Mouse (Mus musculus) kidney, postnatal 14 days (tissue): Measurements from ENCODE around the gene Foxp3.

Source experiments
- DNase-seq: peaks from one replicate; pipeline ENCODE4 v3.0.0; 2022; ENCODE audit warnings: mixed read lengths

Foxp3 gene

DNA sequence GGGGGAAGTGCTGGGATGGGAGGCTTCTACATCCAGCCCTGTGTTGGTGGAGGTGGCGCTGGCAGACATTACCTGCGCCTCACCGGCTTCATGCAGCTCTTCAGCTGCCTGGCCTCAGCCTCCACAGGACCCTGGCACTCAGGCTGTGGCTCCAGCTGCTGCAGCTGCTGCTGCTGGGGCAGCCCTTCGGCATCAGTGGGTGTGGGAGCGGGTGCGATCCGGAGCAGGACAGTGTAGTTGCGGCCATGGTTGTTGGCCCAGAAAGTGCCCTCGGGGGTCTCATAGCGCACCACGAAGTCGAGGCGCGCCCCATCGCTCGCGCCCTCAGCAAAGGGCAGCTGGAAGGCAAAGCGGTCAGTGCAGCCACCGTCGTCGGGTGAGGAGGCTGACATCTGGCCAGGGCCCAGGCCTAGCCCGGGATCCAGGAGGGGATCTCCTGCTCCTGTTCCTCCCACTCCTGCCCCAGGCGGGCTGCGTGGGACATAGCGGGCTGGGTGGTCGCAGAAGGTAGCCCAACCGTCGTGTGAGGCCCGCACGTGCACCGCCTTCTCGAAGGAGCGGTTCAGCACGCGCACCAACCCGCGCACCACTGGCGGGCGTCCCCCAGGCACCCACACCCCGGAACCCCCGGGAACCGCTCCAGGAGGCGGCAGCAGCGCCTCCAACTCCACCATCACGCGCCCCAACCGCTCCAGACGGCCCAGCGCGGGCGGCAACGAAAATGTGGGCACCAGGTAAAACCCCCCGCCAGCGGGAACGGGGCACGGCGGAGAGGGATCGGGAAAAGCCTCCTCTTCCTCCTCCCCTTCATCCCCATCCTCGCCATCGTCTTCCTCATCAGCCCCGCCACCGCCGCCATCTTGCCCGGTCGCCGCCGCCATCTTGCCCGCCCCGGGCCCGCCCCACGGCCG, at the start of gene Foxp3:
TSS of gene Foxp3 (plus strand) at position 469 of the 911 bp plus-strand sequence.
- DNase-seq, result peak; percentile 2

- no peak for DNase-seq
These were observed 48.5 kb upstream of the Foxp3 start for GRCm38 (mm10) chrX:7524961-7525360.

GRCm38 (mm10) chrX:7553474-7553873, 20.0 kb upstream of the Foxp3 start:
- DNase-seq, result no peak

DNA sequence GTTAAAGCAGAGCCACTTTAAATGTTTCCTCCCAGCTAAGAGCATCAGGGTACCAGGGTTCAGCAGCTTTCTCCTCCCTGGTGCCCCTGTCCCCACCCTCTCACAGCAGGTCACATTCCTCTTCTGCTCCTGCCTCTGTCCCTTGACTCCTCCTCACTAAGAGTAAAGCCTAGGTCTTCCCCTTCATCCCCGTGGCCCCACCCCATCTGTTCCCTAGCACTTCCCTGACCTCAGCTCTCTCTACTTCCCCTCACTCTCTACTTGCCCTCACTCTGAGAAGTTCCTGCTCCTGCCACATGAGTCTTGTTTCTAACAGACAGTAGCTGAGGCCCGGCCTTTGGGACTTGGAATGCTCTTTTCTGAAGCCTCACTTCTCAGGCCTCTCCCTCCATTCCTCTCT, 10.4 kb upstream of the Foxp3 start:
- no peak for DNase-seq

DNA sequence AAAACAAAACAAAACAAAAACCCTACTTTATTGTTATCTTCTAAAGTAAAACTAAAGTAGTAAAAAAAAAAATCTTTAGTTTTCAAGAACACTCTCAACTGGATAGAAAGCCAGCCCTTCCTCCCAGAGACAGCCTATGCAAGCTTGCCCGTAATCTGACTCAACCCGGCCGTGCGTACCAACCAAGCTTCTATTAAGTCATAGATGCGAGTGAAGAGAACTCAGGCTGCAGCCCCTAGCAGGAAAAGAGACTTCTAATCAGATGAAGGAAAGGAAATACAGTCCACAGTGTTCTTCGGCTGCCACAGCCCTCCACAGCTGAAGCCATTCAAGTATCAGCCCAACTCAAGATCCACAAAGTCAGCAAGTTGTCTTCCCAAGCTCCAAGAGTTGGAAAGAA, 7.1 kb upstream of the Foxp3 start:
- no peak for DNase-seq

- no peak for DNase-seq
These were observed 6.0 kb upstream of the Foxp3 start for GRCm38 (mm10) chrX:7567491-7567890.

DNA sequence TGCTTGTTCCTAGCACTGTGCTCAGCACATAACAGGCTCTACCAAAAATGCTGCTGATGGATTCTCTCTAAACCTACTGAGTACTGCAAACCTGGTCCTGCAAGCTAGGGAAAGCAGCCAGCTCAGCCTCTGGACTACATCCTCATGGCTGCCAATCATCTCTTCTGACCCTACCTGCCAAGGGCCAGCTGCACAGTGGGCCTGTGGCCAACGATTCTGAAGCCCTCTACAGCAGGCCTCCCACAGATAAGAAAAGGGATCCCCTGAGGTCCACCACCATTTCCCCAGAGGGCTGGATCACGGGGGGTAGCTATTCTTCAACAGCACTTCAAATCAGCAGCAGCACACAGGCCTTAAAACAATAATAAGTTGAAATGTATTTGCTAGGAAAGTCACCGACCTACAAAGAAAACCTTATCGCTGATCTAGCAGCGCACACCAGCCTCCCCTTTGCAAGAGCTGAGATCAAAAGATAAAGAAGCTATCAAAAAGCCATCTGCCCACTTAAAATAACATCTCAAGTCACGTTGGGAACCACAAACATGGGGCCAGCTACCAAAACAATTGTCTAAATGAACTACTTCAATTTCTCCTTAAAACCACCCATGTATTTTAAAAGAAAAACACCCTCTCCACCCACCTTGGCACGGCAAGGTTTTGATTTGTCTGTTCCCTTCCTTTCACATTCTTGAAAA, 2.8 kb upstream of the Foxp3 start:
- no peak for DNase-seq

DNA sequence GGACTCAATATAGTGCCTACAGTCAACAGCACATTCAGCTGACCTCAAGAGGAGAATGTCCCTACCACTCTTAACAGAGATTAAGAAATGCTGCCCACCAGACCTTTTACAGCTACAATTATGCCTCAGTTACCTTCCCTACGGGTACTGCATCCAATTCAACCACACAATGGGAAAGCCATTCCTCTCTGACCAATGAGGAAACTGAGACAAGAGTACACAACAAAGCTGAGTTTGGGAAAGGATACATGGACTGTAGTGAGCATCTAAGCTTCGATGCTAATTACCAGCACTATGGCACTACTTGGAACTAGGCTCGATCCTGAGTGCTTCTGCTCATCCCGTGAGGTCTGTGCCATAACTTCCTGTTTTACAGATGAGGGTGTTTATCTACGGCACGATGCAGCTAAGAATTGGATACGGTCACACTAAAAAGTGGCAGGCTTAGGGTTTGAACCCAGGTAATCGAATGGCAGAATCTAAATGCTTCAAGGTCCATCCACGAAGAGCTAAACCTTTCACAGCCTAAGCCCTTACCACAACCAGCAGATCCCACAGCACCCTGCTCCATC, 1.8 kb upstream of the Foxp3 start:
- no peak for DNase-seq

DNA sequence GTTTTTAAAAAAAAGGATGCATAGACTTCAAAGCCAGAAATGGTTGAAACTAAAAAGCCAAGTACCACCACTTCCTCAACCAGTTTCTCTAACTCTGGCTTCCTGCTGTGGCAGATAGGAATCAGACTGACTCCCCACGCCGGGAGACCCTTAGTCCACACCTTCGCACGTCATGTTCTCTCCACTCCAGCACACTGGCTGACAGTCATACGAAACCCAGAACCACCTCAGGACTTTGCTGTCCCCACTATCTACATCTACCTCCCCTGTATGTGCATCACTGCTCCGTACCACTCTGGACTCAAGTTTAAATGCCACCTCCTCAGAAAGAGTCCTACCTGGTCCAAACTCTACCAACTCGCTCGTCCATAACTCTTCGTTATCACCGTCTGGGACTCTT, 978 bp upstream of the Foxp3 start:
- no peak for DNase-seq

DNA sequence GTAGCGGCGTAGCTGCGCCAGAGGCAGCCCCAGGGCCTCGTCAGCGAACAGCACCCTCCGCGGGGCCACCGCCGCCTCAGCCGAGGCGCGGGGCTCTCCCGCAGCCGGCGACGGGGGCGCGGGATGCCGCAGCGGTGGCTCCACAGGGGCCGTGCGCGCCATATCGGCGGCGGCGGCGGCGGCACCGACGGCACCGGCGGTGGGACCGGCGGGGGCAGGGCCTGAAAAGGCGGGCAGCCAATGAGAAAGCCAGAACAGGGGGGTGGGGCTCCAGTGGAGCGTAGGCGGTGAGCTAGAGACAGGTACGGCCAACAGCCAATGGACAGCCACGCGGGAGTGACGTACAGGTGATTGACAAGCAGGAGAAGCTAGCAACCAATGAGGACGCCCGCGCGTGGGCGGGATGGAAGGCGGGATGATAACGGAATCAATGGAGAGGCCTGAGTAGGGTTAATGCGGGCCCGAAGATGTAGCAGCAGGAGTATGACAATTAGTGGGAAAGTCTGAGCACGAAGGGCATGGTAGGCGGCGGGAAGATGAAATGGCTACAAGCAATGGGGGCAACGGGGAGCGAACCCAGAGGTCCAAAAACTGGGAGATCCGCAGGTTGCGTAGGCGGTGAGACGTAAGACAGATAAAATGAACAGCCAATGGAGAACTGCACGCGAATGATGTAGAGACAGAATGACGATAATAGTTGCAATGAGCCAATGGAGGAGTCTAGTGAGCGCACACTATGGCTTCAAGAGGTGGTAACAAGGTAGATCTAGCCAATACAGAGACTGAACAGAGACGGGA, 842 bp downstream of the Foxp3 start, which contains the start of gene Ppp1r3f:
TSS of gene Ppp1r3f (minus strand) at position 197 of the 798 bp plus-strand sequence.
- DNase-seq, result peak; percentile 95

- no peak for DNase-seq
These were observed 1.4 kb downstream of the Foxp3 start for GRCm38 (mm10) chrX:7574885-7575231.

GRCm38 (mm10) chrX:7581151-7581550, 7.7 kb downstream of the Foxp3 start:
- no peak for DNase-seq

- DNase-seq, result no peak
These were observed 10.4 kb downstream of the Foxp3 start for GRCm38 (mm10) chrX:7583881-7584280.

DNA sequence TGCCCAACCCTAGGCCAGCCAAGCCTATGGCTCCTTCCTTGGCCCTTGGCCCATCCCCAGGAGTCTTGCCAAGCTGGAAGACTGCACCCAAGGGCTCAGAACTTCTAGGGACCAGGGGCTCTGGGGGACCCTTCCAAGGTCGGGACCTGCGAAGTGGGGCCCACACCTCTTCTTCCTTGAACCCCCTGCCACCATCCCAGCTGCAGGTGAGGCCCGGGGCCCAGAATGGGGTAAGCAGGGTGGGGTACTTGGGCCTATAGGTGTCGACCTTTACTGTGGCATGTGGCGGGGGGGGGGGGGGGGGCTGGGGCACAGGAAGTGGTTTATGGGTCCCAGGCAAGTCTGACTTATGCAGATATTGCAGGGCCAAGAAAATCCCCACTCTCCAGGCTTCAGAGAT, 12.9 kb downstream of the Foxp3 start:
- no peak for DNase-seq

DNA sequence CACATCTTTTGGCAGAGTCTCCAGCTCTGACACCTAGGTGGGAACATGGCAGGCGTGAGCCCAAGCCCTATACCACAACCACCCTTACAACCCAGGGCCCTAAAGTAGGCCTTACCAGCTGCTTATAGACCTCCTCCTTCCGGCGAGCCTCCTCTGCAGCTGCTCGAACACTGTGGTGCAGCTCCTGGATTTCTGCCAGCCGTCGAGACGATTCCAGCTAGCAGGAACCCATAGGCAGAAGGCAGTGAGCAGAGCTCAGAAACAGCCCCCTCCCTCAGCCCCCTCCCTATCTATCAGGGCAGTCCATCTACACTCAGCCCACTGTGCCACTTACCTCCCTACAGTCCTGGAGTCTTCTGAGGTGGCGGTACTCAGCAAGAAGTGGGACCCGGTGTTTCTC, 21.9 kb downstream of the Foxp3 start:
- DNase-seq, result no peak

DNA sequence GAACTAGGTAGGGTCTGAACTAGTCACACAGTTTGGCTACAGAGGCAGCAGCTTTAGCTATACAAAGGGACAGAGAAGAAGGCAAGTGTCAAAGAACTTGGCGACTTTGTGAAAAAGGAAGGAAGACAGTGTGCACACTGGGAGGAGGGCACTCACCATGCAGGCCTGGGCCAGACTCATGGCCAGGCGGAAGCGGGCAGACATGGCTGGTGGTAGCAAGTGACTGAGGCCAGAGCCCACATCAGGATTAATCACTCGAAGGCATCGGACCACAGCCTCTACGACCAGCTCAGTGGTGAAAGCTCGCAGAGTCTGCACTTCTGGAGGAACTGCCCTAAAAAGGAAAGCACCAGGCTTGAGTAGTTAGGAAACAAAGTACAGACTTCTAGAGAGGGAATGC, 30.6 kb downstream of the Foxp3 start:
- DNase-seq, result no peak

GRCm38 (mm10) chrX:7604879-7605574, 31.6 kb downstream of the Foxp3 start, which contains the start of gene Ccdc22:
Ccdc22 (minus strand) TSS chrX:7605517.
- peak; percentile 90 for DNase-seq

DNA sequence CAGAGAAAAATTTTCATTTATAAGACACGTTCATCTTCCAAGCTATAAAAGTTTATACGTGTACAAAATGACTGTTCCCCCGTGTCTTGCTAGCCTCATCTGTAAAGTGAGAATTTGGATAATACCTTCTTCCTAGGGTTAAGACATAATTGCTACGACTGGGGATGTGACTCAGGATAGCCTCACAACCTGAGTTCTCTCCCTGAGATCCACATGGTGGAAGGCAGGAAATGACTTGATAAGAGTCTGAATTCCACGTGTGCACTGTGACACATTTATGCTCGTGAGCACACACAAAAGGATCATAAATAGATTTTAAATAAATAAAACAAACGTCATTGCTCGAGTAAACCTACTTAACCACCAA, 32.1 kb downstream of the Foxp3 start:
- DNase-seq, result no peak

- no peak for DNase-seq
These were observed 33.3 kb downstream of the Foxp3 start, which contains the start of gene Cacna1f for GRCm38 (mm10) chrX:7606783-7607182. Cacna1f (plus strand) TSS chrX:7607083.

DNA sequence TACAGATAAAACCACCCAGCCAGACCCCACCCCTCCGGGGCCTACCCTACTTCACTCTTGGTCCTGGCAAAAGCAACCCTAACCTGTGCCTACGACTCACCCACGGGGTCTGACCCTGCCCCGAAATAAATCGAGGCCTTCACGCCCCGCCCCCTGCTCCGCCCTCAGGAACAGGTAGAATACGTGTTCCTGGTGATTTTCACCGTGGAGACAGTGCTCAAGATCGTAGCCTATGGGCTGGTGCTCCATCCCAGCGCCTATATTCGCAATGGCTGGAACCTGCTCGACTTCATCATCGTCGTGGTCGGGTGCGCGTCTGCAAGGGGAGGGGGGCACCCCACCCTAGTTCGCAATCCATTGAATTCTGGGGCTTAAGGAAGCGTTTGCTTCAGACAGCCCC, 36.6 kb downstream of the Foxp3 start:
- DNase-seq, result no peak

- DNase-seq, result no peak
These were observed 37.3 kb downstream of the Foxp3 start for GRCm38 (mm10) chrX:7610536-7611258.
